Mouse (Mus musculus) liver, embryonic 14.5 days (tissue): Measurements from ENCODE around the gene Ttc1.

Experiments
- CTCF ChIP-seq: IDR thresholded peaks from 2 replicates; pipeline ENCODE4 v1.5.1; 2016; ENCODE audit warnings: antibody characterized with exemption, low read depth, control low read depth
- EP300 ChIP-seq: IDR thresholded peaks from 2 replicates; pipeline ENCODE4 v1.6.1; 2016; ENCODE audit warnings: antibody characterized with exemption, low read depth

GRCm38 (mm10) chr11:43698621-43699020, 49.2 kb downstream of the Ttc1 start:
- TF ChIP-seq CTCF = no peak
- TF ChIP-seq EP300 = no peak
